Mouse (Mus musculus) heart, postnatal 0 days (tissue): ENCODE data around the gene 9630041A04Rik. TPM values are rescaled to one million over a fixed set of nuclear protein-coding genes. Genes with fewer than 3 reads are reported as not detected.
A peak's percentile ranks its signal among the peaks of the same experiment; 100 is the strongest.

Source experiments
- ATAC-seq: fragments of 200-750 bp; cut with Nextera tagmentation; 2 replicates; pipeline ENCODE4 v1.8.0; 2017; ENCODE audit warnings: low read depth, moderate number of reproducible peaks, moderate library complexity; ENCODE audit not compliant: insufficient read depth
- DNase-seq: peaks from one replicate; pipeline ENCODE4 v3.0.0-alpha.2; 2016; ENCODE audit warnings: low spot score
- H3K27ac ChIP-seq: fragments of 300-500 bp; sonication (generic); 2 replicates; pipeline ENCODE4 v1.5.1; 2014; ENCODE audit warnings: low read depth, mild to moderate bottlenecking
- H3K27me3 ChIP-seq: fragments of 300-500 bp; sonication (generic); 2 replicates; pipeline ENCODE4 v1.6.1; 2014; ENCODE audit warnings: low read length, mixed read lengths; ENCODE audit not compliant: control insufficient read depth, insufficient read depth
- H3K36me3 ChIP-seq: fragments of 300-500 bp; sonication (generic); replicated peaks from 2 replicates; pipeline ENCODE4 v1.6.1; 2014; ENCODE audit warnings: low read length, mixed read lengths; ENCODE audit not compliant: control insufficient read depth, insufficient read depth
- H3K4me1 ChIP-seq: fragments of 300-500 bp; sonication (generic); 2 replicates; pipeline ENCODE4 v1.6.1; 2014; ENCODE audit warnings: antibody characterized with exemption; ENCODE audit not compliant: control insufficient read depth, insufficient read depth
- H3K4me2 ChIP-seq: fragments of 300-500 bp; sonication (generic); 2 replicates; pipeline ENCODE4 v1.6.1; 2014; ENCODE audit warnings: low read depth, mild to moderate bottlenecking, low read length, moderate library complexity
- H3K4me3 ChIP-seq: fragments of 300-500 bp; sonication (generic); 2 replicates; pipeline ENCODE4 v1.5.1; 2014; ENCODE audit warnings: low read depth, low read length
- H3K9ac ChIP-seq: fragments of 300-500 bp; sonication (generic); replicated peaks from 2 replicates; pipeline ENCODE4 v1.6.1; 2014; ENCODE audit warnings: low read depth, low read length, mixed read lengths
- H3K9me3 ChIP-seq: fragments of 300-500 bp; sonication (generic); replicated peaks from 2 replicates; pipeline ENCODE4 v1.6.1; 2016; ENCODE audit warnings: low read length; ENCODE audit not compliant: control insufficient read depth
- CTCF ChIP-seq: IDR thresholded peaks from 2 replicates; pipeline ENCODE4 v1.5.1; 2016; ENCODE audit warnings: antibody characterized with exemption, control low read depth, low read depth
- EP300 ChIP-seq: IDR thresholded peaks from 2 replicates; pipeline ENCODE4 v1.6.1; 2016; ENCODE audit warnings: antibody characterized with exemption, low read depth
- WGBS: fragments of 180-500 bp; shearing (Covaris S2); extraction: QIAGEN DNeasy Blood & Tissue Kit; methylation state at CpG from one replicate; pipeline ENCODE4 v1.1.7; 2014; 5-methylcytosine and 5-hydroxymethylcytosine counted together
- polyA plus RNA-seq: library from polyadenylated mRNA; unstranded; fragments of >200 nt; fragmentation: Nextera tagmentation; extraction: Ambion mirVana; gene quantifications from 2 replicates; pipeline ENCODE4 v1.2.1, GENCODE M21; 2015
- total RNA-seq: library from RNA; depleted of rRNA; stranded (reverse); fragments of >200 nt; gene quantifications from 2 replicates; pipeline ENCODE4 v1.2.3, GENCODE M21; 2014; ENCODE audit warnings: low replicate concordance

9630041A04Rik gene
- total and polyA plus RNA-seq, 2 experiments from 2014 or later, result not detected

DNA sequence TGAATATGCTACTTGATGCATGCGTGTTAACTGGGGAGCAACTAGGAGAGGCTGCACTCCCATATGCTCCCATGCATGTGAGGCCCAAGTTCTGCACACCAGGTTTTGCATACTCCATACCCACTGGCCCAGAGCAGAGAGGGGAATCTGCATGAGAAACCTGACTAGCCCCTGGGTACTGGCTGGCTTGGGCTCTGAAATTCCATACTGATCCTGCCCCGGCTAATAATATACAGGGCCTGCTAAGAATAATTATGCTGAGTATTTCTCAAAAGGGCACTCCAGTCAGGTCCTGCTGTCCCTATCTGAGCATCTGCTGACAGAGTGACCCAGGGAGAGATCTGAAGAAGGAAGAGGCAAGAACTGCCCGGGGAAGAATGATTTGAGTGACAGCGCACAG lies 92.9 kb downstream of the 9630041A04Rik start:
- H3K27ac ChIP-seq, result no peak overlapping the region
- WGBS, result 69% methylated on average over 4 of the region's 4 CpGs
- no peaks in the 10 kb centered on the region for H3K4me1 ChIP-seq
- ATAC-seq (no peak), DNase-seq (no peak)
- TF ChIP-seq CTCF, result no peak
- no peak for TF ChIP-seq EP300
- H3K4me2 ChIP-seq, result no peak overlapping the region
- H3K36me3 ChIP-seq, result no peaks in the 10 kb centered on the region
- H3K27me3 ChIP-seq, result no peaks in the 10 kb centered on the region
- no peak overlapping the region for H3K9ac ChIP-seq
- no peaks in the 10 kb centered on the region for H3K9me3 ChIP-seq
- H3K4me3 ChIP-seq, result no peak overlapping the region

DNA sequence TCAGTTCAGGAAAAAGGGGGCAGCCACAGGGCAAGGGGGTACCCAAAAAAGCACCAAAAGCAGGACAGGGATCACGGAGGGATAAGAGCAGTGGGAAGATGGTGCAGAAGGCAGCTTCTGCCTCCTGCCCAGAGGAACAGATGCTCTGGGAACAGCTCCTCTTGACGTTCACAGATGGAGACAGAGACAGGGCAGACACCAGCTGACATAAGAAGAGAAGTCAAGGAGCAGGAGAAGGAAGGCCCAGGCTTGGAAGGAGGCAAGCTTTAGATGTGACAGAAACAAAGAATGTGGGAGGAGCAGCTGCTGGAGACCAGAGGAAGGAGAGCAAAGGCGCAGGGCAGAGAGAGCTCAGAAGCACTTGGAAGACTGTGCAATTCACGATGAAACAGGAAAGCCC lies 94.6 kb downstream of the 9630041A04Rik start:
- H3K27ac ChIP-seq, result no peak overlapping the region
- ATAC-seq (no peak), DNase-seq (no peak)
- WGBS, result 31% methylated on average over 4 of the region's 4 CpGs
- no peak overlapping the region for H3K4me3 ChIP-seq
- H3K9ac ChIP-seq, result no peak overlapping the region
- H3K9me3 ChIP-seq, result no peaks in the 10 kb centered on the region
- H3K4me2 ChIP-seq, result no peak overlapping the region
- H3K4me1 ChIP-seq, result no peaks in the 10 kb centered on the region
- TF ChIP-seq EP300, result no peak
- TF ChIP-seq CTCF, result no peak
- no peaks in the 10 kb centered on the region for H3K36me3 ChIP-seq
- H3K27me3 ChIP-seq, result no peaks in the 10 kb centered on the region

DNA sequence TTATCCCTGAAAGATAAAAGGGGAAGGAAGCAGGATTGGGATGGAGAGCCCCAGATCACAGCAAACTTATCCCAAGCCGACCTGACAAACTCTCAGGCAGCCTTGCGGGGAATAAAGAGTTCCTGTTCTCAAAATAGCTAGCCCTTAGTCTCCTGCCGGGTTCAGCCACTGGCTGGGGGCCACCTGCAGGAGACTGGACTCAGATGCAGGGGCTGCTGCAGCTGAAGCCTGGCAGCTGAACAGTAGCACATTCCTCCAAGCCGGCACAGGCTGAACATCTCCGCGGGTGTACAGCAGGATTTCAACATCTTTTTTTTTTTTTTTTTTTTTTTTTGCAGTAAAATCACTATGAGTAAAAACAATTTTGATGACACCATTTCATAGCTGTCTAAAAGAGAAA lies 110.2 kb downstream of the 9630041A04Rik start:
- no peak overlapping the region for H3K4me3 ChIP-seq
- TF ChIP-seq EP300 (no peak), CTCF (no peak)
- no peaks in the 10 kb centered on the region for H3K9me3 ChIP-seq
- no peak overlapping the region for H3K4me2 ChIP-seq
- DNase-seq (no peak), ATAC-seq (no peak)
- no peaks in the 10 kb centered on the region for H3K4me1 ChIP-seq
- WGBS, result 9% methylated on average over 6 of the region's 6 CpGs
- H3K27me3 ChIP-seq, result no peaks in the 10 kb centered on the region
- no peak overlapping the region for H3K27ac ChIP-seq
- no peak overlapping the region for H3K9ac ChIP-seq
- no peaks in the 10 kb centered on the region for H3K36me3 ChIP-seq

DNA sequence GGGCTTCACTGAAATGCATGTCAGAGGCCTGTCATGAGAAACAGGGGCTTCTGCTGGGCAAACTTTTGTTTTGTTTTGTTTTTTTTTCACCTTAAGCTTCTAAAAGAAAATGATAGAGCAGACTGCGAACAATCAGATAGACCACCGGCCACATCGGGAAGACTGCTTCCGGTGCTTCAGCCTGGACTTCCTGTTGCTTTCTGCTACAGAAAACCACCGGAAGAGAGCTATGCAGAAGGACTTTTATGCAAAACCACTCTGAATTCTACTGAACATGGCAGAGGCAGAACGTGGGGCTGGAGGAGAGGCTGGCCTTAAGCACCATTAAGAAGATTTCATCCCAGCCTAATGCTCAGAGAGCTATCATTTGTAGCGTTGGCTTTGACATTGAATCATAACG lies 110.7 kb downstream of the 9630041A04Rik start:
- no peaks in the 10 kb centered on the region for H3K4me1 ChIP-seq
- WGBS, result 59% methylated on average over 8 of the region's 8 CpGs
- H3K9me3 ChIP-seq, result no peaks in the 10 kb centered on the region
- no peak for ATAC-seq
- H3K9ac ChIP-seq, result no peak overlapping the region
- no peaks in the 10 kb centered on the region for H3K36me3 ChIP-seq
- H3K4me2 ChIP-seq, result peak overlapping the region; percentile 36; the same call in 1 of the 2 replicates
- no peak for DNase-seq
- no peak overlapping the region for H3K4me3 ChIP-seq
- H3K27me3 ChIP-seq, result no peaks in the 10 kb centered on the region
- no peak for TF ChIP-seq CTCF
- TF ChIP-seq EP300, result no peak
- H3K27ac ChIP-seq, result no peak overlapping the region

DNA sequence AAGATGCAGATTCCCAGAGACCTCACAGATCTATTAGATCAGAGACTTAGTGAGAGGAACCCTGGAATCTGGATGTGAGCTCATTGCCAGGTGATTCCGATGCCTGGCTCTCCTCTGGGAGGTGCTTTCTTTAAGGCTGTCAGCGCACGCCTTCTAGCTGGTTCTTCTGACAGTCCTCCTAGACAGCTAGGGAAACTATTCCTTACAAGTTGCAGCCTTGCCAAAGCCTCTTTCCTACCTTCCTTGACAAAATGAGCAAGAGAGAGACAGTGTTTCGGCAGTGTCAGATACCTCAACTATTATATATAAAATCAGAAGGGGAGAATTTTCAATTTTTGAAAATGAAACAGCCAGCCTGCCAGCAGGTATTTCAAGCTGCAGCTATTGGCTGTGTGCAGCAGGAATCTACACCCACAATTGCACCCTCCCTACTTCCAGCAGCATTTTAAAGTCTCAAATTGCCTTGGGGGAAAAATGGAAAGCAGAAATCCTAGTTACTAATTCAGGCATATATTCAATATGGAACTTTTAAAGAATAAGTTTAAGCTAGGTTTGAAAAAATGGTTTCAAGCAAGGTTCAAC lies 115.3 kb downstream of the 9630041A04Rik start:
- TF ChIP-seq EP300, result no peak
- no peak overlapping the region for H3K4me2 ChIP-seq
- no peak overlapping the region for H3K27ac ChIP-seq
- H3K9ac ChIP-seq, result no peak overlapping the region
- no peaks in the 10 kb centered on the region for H3K27me3 ChIP-seq
- H3K36me3 ChIP-seq, result no peaks in the 10 kb centered on the region
- WGBS, result 83% methylated on average over 4 of the region's 4 CpGs
- ATAC-seq (no peak), DNase-seq (no peak)
- no peaks in the 10 kb centered on the region for H3K9me3 ChIP-seq
- no peaks in the 10 kb centered on the region for H3K4me1 ChIP-seq
- no peak overlapping the region for H3K4me3 ChIP-seq

DNA sequence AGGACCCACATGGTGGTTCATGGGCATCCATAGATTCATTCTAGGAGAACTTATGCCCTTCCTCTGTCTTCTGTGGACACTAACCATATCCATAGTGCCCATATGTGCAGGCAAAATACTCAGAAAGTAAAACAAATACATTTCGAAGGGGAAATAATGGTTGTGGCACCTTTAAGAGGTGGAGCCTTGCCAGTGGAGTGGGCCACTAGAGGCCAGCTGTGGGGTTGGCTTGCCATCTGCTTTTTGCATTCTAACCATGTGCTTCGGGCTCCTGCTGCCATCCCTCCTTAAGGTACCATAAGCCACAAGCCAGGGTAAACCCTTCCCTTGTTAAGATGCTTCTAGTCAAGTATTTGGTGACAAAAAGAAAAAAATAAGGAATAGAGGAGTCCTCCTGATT lies 119.5 kb downstream of the 9630041A04Rik start:
- Histone ChIP-seq H3K9ac (no peak overlapping the region), H3K4me3 (no peak overlapping the region), H3K27ac (no peak overlapping the region), H3K4me2 (no peak overlapping the region), H3K27me3 (no peaks in the 10 kb centered on the region), H3K36me3 (no peaks in the 10 kb centered on the region), H3K4me1 (no peaks in the 10 kb centered on the region), H3K9me3 (no peaks in the 10 kb centered on the region)
- TF ChIP-seq CTCF, result no peak
- TF ChIP-seq EP300, result no peak
- 72% methylated on average over 2 of the region's 2 CpGs for WGBS
- ATAC-seq, result no peak
- no peak for DNase-seq
